Mouse (Mus musculus): ENCODE results near the gene Hip1r. TPM values are rescaled to one million over a fixed set of nuclear protein-coding genes. Genes with fewer than 3 reads are reported as not detected.

The Hip1r gene
- polyA plus RNA-seq, 1 experiment from 2014 or later: 34.3 TPM

DNA sequence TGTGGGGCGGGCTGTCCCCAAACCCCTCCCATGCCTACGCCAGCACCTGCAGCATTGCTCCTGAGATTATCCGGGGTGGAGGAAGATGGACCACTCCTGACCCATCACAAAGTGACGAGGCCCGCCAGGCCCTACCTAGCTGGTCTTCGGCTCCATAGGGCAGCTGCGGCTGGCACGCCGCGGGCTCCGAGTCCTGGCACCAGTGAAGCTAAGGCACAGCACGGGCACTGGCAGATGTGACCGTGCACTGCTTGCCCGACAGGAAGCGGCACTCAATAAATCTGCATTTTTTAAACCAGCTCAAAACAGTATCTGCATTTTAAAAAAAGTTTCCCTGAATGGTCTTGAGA, 31.7 kb downstream of the Hip1r start:
- Histone ChIP-seq H3K4me3 (ENCODE audit: low read depth, low read length) (no peak overlapping the region), H3K9ac (ENCODE audit: low read depth, low read length) (no peak overlapping the region), H3K27me3 (ENCODE audit: control insufficient read depth, insufficient read depth, low read depth, low read length) (no peaks in the 10 kb centered on the region), H3K36me3 (ENCODE audit: control insufficient read depth, insufficient read depth, low read length) (peaks cover 33% of the 10 kb centered on the region), H3K4me1 (ENCODE audit: control insufficient read depth, insufficient read depth, low read length) (no peaks in the 10 kb centered on the region), H3K9me3 (replicated peaks; ENCODE audit: control insufficient read depth, low read length, poor library complexity, severe bottlenecking) (no peaks in the 10 kb centered on the region), H3K27ac (ENCODE audit: low read length) (no peak overlapping the region), H3K4me2 (ENCODE audit: low read length) (no peak overlapping the region)
- WGBS: 93% methylated on average over 15 of the region's 15 CpGs
- ATAC-seq: no peak

DNA sequence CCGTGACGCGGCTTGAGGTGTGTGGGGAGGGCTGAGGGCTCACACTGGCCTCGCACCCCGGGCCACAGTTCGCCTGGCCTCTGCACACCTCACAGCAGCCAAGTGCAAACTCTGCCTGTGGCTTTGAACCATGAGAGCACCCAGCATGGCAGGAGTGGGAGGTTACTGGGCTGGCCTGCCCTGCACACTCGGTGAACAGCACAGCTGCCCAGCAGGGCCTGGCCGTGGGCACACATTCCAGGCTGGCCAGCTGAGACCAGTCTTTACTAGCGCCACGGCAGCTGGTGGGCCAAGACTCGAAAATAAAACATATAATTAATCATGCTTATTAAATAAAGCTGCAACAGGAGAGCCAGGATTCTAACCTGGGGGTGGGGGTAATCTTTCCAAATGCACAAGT, 32.2 kb downstream of the Hip1r start:
- no peak overlapping the region for H3K4me3 ChIP-seq (ENCODE audit: low read depth, low read length)
- 80% methylated on average over 11 of the region's 11 CpGs for WGBS
- peaks cover 33% of the 10 kb centered on the region for H3K36me3 ChIP-seq (ENCODE audit: control insufficient read depth, insufficient read depth, low read length)
- no peak overlapping the region for H3K9ac ChIP-seq (ENCODE audit: low read depth, low read length)
- peaks cover under 1% of the 10 kb centered on the region; the same call in 1 of the 2 replicates for H3K4me1 ChIP-seq (ENCODE audit: control insufficient read depth, insufficient read depth, low read length)
- no peak for ATAC-seq
- no peak overlapping the region for H3K27ac ChIP-seq (ENCODE audit: low read length)
- H3K27me3 ChIP-seq (ENCODE audit: control insufficient read depth, insufficient read depth, low read depth, low read length): no peaks in the 10 kb centered on the region
- H3K4me2 ChIP-seq (ENCODE audit: low read length): no peak overlapping the region
- H3K9me3 ChIP-seq (replicated peaks; ENCODE audit: control insufficient read depth, low read length, poor library complexity, severe bottlenecking): no peaks in the 10 kb centered on the region

DNA sequence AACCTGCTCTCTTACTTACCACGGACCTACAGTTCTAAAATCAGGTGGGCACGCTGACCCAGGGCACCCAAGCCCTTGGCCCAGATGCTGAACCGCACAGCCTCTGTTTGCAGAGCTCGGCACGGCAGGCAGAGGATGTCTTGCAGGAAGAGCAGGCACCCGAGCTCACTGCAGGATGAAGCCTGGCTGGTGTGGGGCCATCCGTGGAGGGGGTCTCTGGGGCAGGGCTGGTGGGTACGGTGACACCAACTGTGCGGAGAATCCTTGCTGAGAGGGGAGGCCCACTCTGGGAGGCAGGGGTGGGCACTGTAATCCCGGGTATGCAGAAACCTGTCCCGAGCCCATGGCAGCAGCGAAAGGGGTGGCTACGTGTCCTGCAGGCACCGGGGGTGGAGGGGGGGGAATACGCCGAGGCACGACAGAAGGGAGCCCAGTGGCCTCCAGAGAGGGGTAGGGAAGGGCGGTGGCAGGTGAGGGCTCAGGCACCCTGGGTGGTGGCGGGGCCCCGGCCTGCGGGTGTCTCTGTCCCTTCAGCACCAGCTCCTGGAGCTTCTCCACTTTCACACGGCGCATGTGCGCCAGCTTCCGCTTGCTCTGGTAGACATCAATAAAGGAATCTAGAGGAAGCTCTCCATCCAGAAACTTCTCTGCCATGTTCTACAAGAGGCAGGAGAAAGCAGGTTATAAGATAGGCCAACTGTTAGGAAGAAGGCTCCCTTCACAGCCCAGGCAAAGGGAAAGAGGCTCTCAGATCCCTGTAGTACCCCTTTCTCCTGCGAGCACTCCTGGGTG, 32.9 kb downstream of the Hip1r start:
- Histone ChIP-seq H3K9me3 (replicated peaks; ENCODE audit: control insufficient read depth, low read length, poor library complexity, severe bottlenecking) (no peaks in the 10 kb centered on the region), H3K36me3 (ENCODE audit: control insufficient read depth, insufficient read depth, low read length) (peaks cover 33% of the 10 kb centered on the region), H3K9ac (ENCODE audit: low read depth, low read length) (no peak overlapping the region), H3K4me2 (ENCODE audit: low read length) (no peak overlapping the region), H3K4me1 (ENCODE audit: control insufficient read depth, insufficient read depth, low read length) (peaks cover 7% of the 10 kb centered on the region), H3K4me3 (ENCODE audit: low read depth, low read length) (no peak overlapping the region), H3K27me3 (ENCODE audit: control insufficient read depth, insufficient read depth, low read depth, low read length) (no peaks in the 10 kb centered on the region), H3K27ac (ENCODE audit: low read length) (no peak overlapping the region)
- no peak for ATAC-seq
- 90% methylated on average over 26 of the region's 26 CpGs for WGBS

DNA sequence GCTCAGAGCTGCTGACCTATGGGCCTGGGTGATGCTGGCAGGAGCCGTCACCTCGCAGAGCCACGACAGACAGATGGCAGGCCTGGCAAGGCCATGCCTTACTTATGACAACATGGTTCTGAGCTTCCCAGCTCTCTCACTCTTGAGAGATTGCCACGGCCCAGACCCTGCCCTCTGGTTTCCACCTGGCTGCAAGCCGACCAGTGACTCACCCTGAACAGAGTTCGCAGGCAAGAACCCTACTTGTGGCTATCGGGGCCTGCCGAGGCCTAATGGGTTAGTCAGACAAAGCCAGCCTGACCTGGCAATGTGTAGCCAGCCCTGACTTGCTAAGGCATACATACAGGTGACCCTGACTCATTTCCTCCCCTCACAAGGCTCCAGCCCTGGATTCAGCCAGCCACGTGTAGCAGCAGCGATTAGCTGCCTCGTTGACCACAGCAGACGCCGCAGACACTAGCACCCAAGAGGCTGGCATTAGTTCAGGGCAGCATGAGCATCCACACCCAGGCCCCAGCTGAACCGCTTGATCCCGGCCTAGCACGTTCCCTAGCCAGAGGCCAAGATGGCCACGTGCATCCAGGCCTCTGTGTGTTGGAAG, 33.6 kb downstream of the Hip1r start:
- Histone ChIP-seq H3K27me3 (ENCODE audit: control insufficient read depth, insufficient read depth, low read depth, low read length) (no peaks in the 10 kb centered on the region), H3K4me3 (ENCODE audit: low read depth, low read length) (no peak overlapping the region), H3K4me1 (ENCODE audit: control insufficient read depth, insufficient read depth, low read length) (peaks cover 14% of the 10 kb centered on the region), H3K9ac (ENCODE audit: low read depth, low read length) (no peak overlapping the region), H3K27ac (ENCODE audit: low read length) (no peak overlapping the region), H3K4me2 (ENCODE audit: low read length) (no peak overlapping the region), H3K9me3 (replicated peaks; ENCODE audit: control insufficient read depth, low read length, poor library complexity, severe bottlenecking) (no peaks in the 10 kb centered on the region), H3K36me3 (ENCODE audit: control insufficient read depth, insufficient read depth, low read length) (peaks cover 33% of the 10 kb centered on the region)
- no peak for ATAC-seq
- WGBS: 86% methylated on average over 17 of the region's 17 CpGs

DNA sequence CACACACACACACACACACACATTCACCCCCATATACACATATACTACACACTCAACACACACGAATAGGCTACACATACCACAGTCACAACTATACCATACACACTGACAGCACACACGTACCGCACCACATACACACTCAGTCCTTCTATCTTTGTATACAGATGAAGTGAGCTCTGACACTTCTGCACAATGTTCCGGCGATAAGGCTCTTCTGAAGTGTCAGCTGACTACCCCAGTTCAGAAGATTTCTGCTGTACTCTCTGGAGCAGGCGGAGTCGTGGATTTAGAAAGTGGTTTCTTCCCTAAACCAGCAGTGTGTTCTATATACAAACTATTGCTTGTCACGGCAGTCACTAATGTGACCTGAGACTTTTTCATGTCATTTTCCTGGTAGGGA, 36.6 kb downstream of the Hip1r start:
- Histone ChIP-seq H3K4me2 (ENCODE audit: low read length) (no peak overlapping the region), H3K36me3 (ENCODE audit: control insufficient read depth, insufficient read depth, low read length) (peaks cover 21% of the 10 kb centered on the region; the same call in 1 of the 2 replicates), H3K4me1 (ENCODE audit: control insufficient read depth, insufficient read depth, low read length) (peaks cover 41% of the 10 kb centered on the region), H3K9me3 (replicated peaks; ENCODE audit: control insufficient read depth, low read length, poor library complexity, severe bottlenecking) (no peaks in the 10 kb centered on the region), H3K4me3 (ENCODE audit: low read depth, low read length) (no peak overlapping the region), H3K27me3 (ENCODE audit: control insufficient read depth, insufficient read depth, low read depth, low read length) (no peaks in the 10 kb centered on the region), H3K27ac (ENCODE audit: low read length) (no peak overlapping the region), H3K9ac (ENCODE audit: low read depth, low read length) (no peak overlapping the region)
- ATAC-seq: no peak
- WGBS: 89% methylated on average over 8 of the region's 8 CpGs

DNA sequence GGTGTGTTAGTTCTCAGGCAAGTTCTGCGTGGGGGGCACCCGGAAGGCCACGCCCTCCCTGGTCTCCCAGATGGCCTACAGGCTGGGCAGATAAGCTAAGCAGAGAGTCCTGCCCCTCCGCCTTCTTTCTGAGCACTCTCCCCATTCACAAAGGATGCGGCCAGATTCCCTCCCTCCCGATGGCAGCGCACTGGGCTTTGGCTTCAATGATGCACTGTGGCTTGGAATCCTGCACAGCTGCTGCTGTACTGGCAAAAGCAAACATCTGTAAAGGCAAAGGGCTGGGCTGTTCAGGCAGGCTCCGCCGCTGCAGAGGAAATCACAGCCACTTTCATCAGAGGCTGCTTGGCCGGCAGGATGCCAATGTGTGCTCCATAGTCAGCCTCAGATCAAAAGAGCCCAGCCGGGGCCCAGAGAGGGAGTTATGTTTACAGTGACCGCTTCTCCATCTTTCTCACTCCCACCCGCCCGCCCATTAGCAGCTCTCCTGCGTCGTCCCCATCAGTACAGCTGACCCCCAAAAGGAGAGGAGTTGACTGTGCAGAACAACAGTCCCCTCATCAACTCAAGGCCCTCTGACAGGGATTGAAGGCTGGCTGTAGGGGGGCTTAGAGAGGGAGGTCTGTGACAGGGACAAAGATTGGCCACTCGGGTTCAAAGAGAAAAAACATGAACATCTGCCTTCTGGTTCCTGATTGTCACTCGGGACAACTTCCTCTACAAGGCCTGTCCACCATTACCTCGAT, 37.7 kb downstream of the Hip1r start:
- Histone ChIP-seq H3K4me1 (ENCODE audit: control insufficient read depth, insufficient read depth, low read length) (peaks cover 41% of the 10 kb centered on the region), H3K36me3 (ENCODE audit: control insufficient read depth, insufficient read depth, low read length) (peaks cover 17% of the 10 kb centered on the region; the same call in 1 of the 2 replicates), H3K9ac (ENCODE audit: low read depth, low read length) (peak overlapping the region; percentile 44), H3K27me3 (ENCODE audit: control insufficient read depth, insufficient read depth, low read depth, low read length) (no peaks in the 10 kb centered on the region), H3K4me3 (ENCODE audit: low read depth, low read length) (no peak overlapping the region), H3K4me2 (ENCODE audit: low read length) (peak overlapping the region; percentile 13), H3K9me3 (replicated peaks; ENCODE audit: control insufficient read depth, low read length, poor library complexity, severe bottlenecking) (no peaks in the 10 kb centered on the region), H3K27ac (ENCODE audit: low read length) (peak overlapping the region; percentile 76)
- 5% methylated on average over 19 of the region's 19 CpGs for WGBS
- peak; percentile 70 for ATAC-seq

DNA sequence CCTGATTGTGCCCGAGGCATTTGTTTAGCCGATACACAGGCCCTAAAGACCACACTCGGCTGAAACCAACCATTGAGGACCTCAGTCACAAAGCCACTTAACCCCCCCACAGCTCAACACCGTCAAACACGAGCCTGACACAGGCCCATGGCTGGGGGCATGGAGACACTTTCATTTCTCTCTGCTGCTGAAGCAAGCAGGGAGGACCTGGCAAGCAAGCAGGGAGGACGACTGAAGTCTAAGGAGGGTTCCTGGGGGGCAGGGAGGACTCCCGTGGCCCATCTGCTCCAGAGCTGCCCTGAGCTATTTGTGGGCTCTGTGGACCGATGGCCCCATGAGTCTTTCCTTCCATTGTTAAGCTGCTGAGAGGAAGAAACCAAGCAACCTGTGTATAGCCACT, 38.5 kb downstream of the Hip1r start:
- Histone ChIP-seq H3K4me3 (ENCODE audit: low read depth, low read length) (no peak overlapping the region), H3K36me3 (ENCODE audit: control insufficient read depth, insufficient read depth, low read length) (peaks cover 8% of the 10 kb centered on the region; the same call in 1 of the 2 replicates), H3K9ac (ENCODE audit: low read depth, low read length) (peak overlapping the region; percentile 44; the same call in 1 of the 2 replicates), H3K27me3 (ENCODE audit: control insufficient read depth, insufficient read depth, low read depth, low read length) (no peaks in the 10 kb centered on the region), H3K4me1 (ENCODE audit: control insufficient read depth, insufficient read depth, low read length) (peaks cover 41% of the 10 kb centered on the region), H3K27ac (ENCODE audit: low read length) (peak overlapping the region; percentile 76), H3K9me3 (replicated peaks; ENCODE audit: control insufficient read depth, low read length, poor library complexity, severe bottlenecking) (no peaks in the 10 kb centered on the region), H3K4me2 (ENCODE audit: low read length) (peak overlapping the region; percentile 24; the same call in 1 of the 2 replicates)
- ATAC-seq: no peak
- WGBS: 2% methylated on average over 8 of the region's 8 CpGs

DNA sequence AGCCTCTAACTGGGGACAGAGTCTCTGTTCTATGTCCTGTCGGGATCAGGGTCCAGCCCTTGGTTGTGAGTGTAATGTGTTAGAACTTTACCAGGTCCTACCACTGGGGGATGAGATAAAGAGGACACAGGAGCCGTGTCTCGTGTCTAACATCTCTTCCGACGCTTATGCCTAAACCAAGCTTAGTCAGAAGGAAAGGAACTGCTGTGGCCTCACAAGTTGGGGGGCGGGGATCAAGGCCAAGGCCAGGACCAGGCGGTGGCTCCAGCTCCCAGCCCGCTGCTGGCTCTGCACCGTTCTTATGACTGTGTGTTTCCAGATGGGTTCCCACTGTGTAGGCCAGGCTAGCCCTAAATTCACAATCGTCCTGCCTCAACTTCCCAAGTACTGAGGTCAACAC, 39.5 kb downstream of the Hip1r start:
- Histone ChIP-seq H3K27me3 (ENCODE audit: control insufficient read depth, insufficient read depth, low read depth, low read length) (no peaks in the 10 kb centered on the region), H3K9me3 (replicated peaks; ENCODE audit: control insufficient read depth, low read length, poor library complexity, severe bottlenecking) (no peaks in the 10 kb centered on the region), H3K4me2 (ENCODE audit: low read length) (no peak overlapping the region), H3K27ac (ENCODE audit: low read length) (0 out of 2 replicates have a peak overlapping the region, but pooled peaks have one; percentile 32), H3K36me3 (ENCODE audit: control insufficient read depth, insufficient read depth, low read length) (peaks cover 8% of the 10 kb centered on the region; the same call in 1 of the 2 replicates), H3K9ac (ENCODE audit: low read depth, low read length) (no peak overlapping the region), H3K4me1 (ENCODE audit: control insufficient read depth, insufficient read depth, low read length) (peaks cover 47% of the 10 kb centered on the region), H3K4me3 (ENCODE audit: low read depth, low read length) (no peak overlapping the region)
- WGBS: 78% methylated on average over 10 of the region's 10 CpGs
- no peak for ATAC-seq
